Mouse (Mus musculus) R1 (cell line): ENCODE data around the gene Map3k15.
A peak's percentile ranks its signal among the peaks of the same experiment; 100 is the strongest.

Experiments
- DNase-seq: peaks from one replicate; pipeline ENCODE4 v3.0.0-alpha.2; 2018; ENCODE audit warnings: low read depth, low spot score

The Map3k15 gene

DNA sequence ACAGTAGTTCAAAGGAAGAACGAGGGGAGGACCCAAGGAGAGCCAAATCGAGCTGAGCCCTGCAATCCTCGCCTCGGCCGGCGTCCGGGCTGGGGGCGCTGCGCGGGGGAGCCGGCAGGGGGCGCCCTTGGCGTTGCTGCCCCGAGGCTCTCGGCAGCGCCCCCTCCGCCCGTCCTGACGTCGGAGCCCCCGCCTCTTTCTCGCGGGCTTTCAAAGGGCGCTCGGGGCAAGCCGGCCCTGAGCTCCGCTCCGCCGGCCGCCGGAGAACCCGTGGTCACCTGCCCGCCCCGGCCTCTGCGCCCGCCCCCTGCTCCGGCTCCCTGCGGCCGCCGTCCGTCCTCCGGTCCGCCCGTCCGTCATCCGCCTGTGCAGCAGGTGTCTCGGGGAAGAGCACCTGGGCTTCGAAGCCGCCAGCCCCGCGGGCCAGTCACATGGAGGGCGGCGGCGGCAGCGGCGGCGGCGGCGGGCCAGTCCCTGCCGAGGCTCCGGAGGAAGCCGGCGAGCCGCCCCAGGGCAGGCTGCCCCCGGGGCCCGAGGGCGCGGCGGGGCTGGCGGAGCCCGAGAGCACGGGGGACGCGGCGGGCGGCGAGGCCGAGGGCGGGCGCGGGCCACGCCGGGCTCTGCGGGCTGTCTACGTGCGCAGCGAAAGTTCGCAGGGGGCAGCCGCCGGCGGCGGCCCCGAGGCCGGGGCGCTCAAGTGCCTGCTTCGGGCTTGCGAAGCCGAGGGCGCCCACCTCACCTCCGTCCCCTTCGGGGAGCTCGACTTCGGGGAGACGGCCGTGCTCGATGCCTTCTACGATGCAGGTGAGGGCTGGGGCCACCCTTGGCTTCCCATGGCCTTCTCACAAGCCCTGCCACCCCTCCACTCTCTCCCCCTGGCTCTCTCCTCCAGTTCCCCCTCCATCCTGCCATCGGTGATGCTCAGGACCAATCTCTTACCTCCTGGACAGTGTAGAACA is at the start of gene Map3k15:
Gene Map3k15, plus strand, starts transcription at position 432 of the 959 bp plus-strand sequence.
- DNase-seq, result peak; percentile 55

DNA sequence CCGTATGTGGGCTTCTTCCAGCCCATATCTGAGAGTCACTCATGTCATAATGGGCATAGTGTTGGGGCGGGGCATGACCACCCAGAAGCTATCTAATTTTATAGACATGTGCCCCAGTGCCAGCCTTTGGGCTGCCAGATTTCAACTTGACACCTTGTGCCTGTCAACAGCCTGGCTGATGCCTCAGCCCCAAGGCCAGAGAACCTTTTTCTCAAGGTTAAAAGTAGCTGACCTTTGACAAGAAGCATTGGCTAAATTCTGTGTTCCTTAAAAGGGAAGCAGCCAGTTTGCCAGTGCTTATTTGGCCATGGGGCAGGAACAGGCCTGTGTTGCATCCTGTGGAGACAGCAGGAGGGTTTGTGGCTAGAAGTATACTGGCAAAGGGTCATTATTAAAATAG is 45.7 kb upstream of the Map3k15 start:
- DNase-seq, result no peak

DNA sequence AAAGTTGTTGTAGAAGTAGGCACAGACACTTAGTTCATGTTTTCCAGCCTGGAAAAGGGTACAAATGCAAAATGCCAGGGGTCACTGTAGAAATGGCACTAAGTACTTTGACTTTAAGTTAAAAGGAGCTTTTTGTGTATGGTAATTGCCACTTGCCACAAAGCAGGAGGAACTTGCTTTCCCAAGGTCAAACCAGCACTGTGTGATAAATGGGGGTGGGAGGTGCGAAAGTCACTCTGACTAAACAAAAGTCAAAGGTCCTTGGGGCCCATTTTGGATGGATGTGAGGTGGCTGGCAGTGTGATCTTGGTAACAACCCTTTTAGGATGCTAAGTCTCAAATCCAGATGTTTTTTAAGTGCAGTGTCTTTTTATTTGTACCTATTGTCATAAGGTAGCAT is 44.6 kb upstream of the Map3k15 start:
- peak; percentile 29 for DNase-seq

GRCm38 (mm10) chrX:159953546-159954429 is 34.4 kb upstream of the Map3k15 start:
- no peak for DNase-seq

- no peak for DNase-seq
These were observed 33.8 kb upstream of the Map3k15 start for GRCm38 (mm10) chrX:159954430-159954779.

- no peak for DNase-seq
These were observed 32.8 kb upstream of the Map3k15 start for GRCm38 (mm10) chrX:159955433-159955832.

DNA sequence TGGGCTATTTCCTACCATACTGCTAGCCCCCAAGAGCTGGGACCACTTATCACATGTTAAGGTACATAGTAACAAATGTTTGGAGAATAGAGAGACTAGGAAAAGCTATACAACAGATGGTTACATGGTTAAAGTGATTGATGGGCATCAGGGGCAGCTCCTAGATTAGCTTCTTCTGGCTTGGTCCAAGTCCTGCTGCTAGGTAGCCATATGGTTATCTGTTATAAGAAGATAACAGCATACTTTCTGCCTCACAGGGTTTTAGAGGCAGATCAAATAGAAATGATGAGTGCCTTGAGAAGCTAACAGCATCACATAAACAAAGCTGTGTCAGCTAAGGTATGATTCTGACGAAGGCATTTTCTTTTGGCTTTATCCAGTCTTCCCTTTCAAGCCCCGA is 26.8 kb upstream of the Map3k15 start:
- DNase-seq, result no peak

GRCm38 (mm10) chrX:159963273-159963672 is 25.0 kb upstream of the Map3k15 start:
- DNase-seq, result peak; percentile 47

DNA sequence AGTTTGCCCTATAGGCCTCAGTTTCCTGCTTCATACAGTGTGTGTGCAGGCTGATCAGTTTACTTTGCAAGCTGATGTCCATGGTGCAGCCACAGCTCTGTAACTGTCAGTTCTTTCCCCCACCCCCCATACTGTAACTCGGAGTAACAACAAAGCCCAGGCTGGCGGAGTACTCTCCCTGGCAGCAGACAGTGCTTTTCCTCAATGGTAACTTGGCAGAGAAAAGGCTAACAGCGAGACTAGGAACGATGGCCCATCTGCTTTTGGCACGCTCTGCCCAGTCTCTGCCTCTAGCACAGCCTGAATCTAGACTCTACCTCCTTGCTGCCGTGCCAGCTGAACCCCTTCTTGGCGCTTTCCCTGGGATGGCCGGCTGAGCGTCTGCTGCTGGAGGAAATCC is 24.3 kb upstream of the Map3k15 start:
- DNase-seq, result no peak

DNA sequence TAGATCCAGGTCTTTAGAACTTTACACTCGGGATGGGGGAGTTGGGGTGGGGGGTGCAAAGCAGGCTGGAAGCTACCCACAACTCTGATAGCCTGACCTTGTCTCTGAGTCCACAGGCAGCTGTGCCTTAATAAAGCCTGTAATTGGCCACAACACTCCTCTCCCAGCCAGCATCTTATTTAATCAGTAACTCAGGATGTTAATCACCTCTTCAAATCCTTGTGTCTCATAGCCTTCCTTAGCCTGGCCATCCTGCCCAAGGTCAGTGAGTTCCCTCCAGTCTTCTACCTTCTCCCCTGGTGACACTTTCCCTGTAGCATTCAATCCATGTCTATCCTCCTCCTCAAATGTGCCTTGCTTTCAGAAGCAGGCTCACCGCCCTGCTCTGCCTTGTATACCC is 19.2 kb upstream of the Map3k15 start:
- no peak for DNase-seq

GRCm38 (mm10) chrX:159971091-159971779 is 17.0 kb upstream of the Map3k15 start:
- DNase-seq, result no peak

GRCm38 (mm10) chrX:159973730-159974129 is 14.5 kb upstream of the Map3k15 start:
- peak; percentile 71 for DNase-seq

DNA sequence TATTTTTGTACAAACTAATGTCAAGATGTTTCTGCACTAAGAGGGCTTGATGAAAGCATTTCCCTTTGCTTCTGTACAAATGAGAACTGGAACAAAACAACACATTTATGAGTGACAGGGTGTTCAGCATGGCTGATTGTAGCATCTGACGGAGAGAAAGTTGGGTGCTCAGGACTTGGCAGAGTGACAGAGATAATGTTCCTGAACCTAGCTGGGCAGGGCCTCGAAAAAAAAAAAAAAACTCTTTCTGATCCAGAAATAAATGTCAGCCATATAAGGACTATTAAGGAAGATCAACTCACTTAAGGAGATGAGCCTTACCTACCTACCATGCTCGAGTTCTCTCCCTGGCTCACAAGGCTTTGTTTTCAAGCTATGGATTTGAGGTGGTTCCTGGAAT is 12.0 kb upstream of the Map3k15 start:
- no peak for DNase-seq

- no peak for DNase-seq
These were observed 7.6 kb downstream of the Map3k15 start for GRCm38 (mm10) chrX:159995808-159996207.

- DNase-seq, result no peak
These were observed 65.1 kb downstream of the Map3k15 start for GRCm38 (mm10) chrX:160053306-160053705.

- peak; percentile 19 for DNase-seq
These were observed 66.4 kb downstream of the Map3k15 start for GRCm38 (mm10) chrX:160054643-160055042.

GRCm38 (mm10) chrX:160091973-160092372 is 103.7 kb downstream of the Map3k15 start:
- DNase-seq, result no peak

DNA sequence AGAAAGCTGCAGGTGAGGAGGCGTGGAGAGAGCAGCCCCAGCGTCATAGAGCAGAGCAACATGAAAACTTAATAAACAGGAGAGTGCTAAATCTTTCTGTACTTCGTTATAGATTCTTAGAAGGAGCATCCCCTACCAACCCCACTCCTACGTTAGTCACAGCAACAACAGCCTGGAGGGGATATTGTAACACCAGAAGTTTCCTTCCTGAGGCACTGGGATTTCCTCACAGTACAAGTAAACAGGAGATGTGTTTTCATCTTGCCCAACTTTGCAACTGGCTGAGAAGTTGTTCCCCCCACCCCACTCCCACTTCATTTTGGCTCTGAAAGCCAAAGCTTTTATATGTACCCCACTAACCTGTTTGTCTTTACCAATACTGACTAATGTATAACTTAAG is 119.6 kb downstream of the Map3k15 start:
- no peak for DNase-seq

DNA sequence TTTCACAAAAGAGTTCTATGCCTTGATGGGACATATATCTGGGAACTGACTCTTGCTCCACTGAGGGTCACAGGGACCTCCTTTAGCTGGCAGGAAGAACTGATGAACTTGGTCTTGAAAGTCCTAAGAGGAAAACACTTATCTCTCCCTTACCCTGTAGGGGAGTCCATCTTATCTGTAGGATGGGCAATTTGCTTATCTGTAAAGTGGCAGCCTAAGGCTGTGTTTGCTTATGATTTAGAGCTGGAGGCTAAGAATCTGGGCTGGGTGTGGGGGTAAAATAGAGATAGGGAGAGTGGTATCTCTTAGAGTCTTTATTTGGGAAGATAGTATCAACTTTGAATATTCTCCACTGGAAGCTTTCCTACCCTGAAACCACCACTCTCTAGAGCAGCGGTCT is 125.5 kb downstream of the Map3k15 start:
- DNase-seq, result no peak

DNA sequence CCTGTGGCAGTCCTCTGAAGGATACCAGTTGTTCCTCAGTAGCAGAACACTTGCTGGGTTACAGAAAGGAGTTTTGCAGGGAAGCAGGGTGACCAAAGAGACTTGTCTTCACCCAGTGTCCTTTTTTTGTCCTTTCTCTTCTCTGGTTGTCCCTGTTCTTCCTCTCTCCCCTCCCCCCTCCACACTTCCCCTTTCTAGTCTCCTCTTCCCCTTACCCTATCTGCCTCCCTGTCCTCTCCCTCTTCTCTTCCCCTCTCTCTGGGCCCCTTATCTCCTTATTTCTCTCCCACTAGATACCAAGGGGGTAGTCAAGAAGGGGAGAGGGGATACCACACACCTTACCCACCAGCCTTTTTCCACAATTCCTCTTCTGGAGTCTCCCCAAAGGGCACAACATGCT is 127.8 kb downstream of the Map3k15 start:
- DNase-seq, result no peak

- DNase-seq, result peak; percentile 47
These were observed 128.4 kb downstream of the Map3k15 start for GRCm38 (mm10) chrX:160116658-160117057.
